Mouse (Mus musculus) testis, adult 2 months (tissue): ENCODE measurements around the gene Cdk5r2.

ENCODE experiments used
- CTCF ChIP-seq: fragments of 200-500 bp; IDR thresholded peaks from 2 replicates; pipeline ENCODE4 v1.5.1; 2012; ENCODE audit warnings: low read depth, mild to moderate bottlenecking, inconsistent platforms, low read length, moderate library complexity; ENCODE audit not compliant: control insufficient read depth, insufficient read depth, insufficient replicate concordance
- POLR2A ChIP-seq: fragments of 200-500 bp; IDR thresholded peaks from 2 replicates; pipeline ENCODE4 v1.6.1; 2012; ENCODE audit warnings: low read depth, mild to moderate bottlenecking, inconsistent platforms, low read length, moderate library complexity; ENCODE audit not compliant: control insufficient read depth

DNA sequence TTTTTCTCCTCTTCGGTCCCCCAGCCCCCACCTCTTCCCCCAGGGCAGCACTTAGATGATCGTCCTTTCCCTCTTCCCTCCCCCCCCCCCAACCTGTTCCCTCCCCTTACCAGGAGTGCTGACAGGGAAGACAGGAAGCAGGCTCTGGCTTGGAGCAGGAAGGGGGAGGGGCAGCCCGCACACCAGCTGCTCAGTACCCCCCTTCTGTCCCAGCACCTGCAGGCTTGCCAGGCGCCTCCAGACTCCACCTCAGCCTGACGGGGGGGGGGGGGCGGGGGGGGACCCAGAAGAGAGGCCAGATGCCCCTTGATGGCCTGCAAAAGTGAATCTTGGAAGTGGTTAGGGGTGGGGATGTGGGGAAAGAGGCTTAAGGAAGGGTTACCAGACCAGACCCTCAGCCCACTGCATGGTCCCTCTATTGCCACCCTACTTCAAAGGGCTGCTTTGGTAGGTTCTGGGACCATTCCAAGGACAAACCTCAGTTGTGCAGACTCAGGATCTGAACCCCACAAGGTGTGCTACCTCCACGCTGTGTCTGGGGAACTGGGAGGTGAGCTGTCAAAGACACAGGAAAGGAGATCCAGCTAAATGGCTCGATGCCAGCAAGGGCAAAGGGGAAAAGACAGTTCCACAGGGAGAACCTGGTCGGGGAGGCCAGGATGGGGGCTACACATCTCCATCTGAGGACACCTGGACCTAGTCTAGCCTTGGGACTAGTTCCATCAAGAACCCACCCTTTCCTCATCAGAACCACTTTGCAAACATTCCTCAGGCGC lies 44.1 kb downstream of the Cdk5r2 start:
- TF ChIP-seq CTCF (no peak), POLR2A (no peak)
